7 mouse cellular contexts compared by ENCODE assay signal in genomic region chr13:48731046-48731996, GRCm38 (mm10).
DNase-seq lines count a peak whose midpoint lies in the region; ATAC-seq lines count a peak whose summit lies in the region.

No protein-coding gene starts in this region.

- H3K9ac ChIP-seq in embryonic facial prominence, embryonic 15.5 days: no peak overlapping the region
- H3K9ac ChIP-seq in hindbrain, embryonic 15.5 days: peak overlapping the region; percentile 37; the same call in 1 of the 2 replicates

- peak; percentile 46 for DNase-seq in ovary, postnatal 36 days (ENCODE audit: low spot score)
- no peak for DNase-seq in ovary, postnatal 10 days (ENCODE audit: low spot score)
- DNase-seq in lung, postnatal 36 days: peak; percentile 14
- peak; percentile 22 to 27 for DNase-seq in thymus, postnatal 36 days
- DNase-seq in ovary, adult 18-20 months (ENCODE audit: low spot score): no peak

- ATAC-seq in embryonic facial prominence, embryonic 15.5 days (ENCODE audit: insufficient number of reproducible peaks, low FRiP score, low TSS enrichment, low read depth): no peak
- ATAC-seq in hindbrain, embryonic 15.5 days (ENCODE audit: low FRiP score, low read depth): 0 out of 2 replicates have a peak, but pooled peaks have one; percentile 14

- H3K27ac ChIP-seq in embryonic facial prominence, embryonic 15.5 days (replicated peaks): no peak overlapping the region
- no peak overlapping the region for H3K27ac ChIP-seq in hindbrain, embryonic 15.5 days (replicated peaks)

- H3K27me3 ChIP-seq in embryonic facial prominence, embryonic 15.5 days: peaks cover 68% of the 10 kb centered on the region
- peaks cover 49% of the 10 kb centered on the region for H3K27me3 ChIP-seq in hindbrain, embryonic 15.5 days

- H3K9me3 ChIP-seq in embryonic facial prominence, embryonic 15.5 days (replicated peaks): no peaks in the 10 kb centered on the region
- no peaks in the 10 kb centered on the region for H3K9me3 ChIP-seq in hindbrain, embryonic 15.5 days

- H3K4me2 ChIP-seq in embryonic facial prominence, embryonic 15.5 days (replicated peaks): peak overlapping the region; percentile 50
- H3K4me2 ChIP-seq in hindbrain, embryonic 15.5 days: peak overlapping the region; percentile 67

- peaks cover 30% of the 10 kb centered on the region for H3K4me1 ChIP-seq in embryonic facial prominence, embryonic 15.5 days
- H3K4me1 ChIP-seq in hindbrain, embryonic 15.5 days (replicated peaks): peaks cover 15% of the 10 kb centered on the region

- WGBS in embryonic facial prominence, embryonic 15.5 days: 2% methylated on average over 50 of the region's 51 CpGs
- WGBS in hindbrain, embryonic 15.5 days: 4% methylated on average over 43 of the region's 51 CpGs

- H3K36me3 ChIP-seq in embryonic facial prominence, embryonic 15.5 days: no peaks in the 10 kb centered on the region
- H3K36me3 ChIP-seq in hindbrain, embryonic 15.5 days: no peaks in the 10 kb centered on the region

- H3K4me3 ChIP-seq in embryonic facial prominence, embryonic 15.5 days (replicated peaks): peak overlapping the region; percentile 36
- H3K4me3 ChIP-seq in hindbrain, embryonic 15.5 days: peak overlapping the region; percentile 34

Comparison
In these comparisons a context has a peak if more than half of its experiments do, and no peak if none do; other contexts are left out.
1. DNase-seq: peak in ovary, postnatal 36 days (single experiment), lung, postnatal 36 days (single experiment) and thymus, postnatal 36 days (2 of 2); none in ovary, postnatal 10 days (single experiment) and ovary, adult 18-20 months (single experiment).